Comparison of ENCODE assay signal across 9 mouse cellular contexts in the genomic region with DNA sequence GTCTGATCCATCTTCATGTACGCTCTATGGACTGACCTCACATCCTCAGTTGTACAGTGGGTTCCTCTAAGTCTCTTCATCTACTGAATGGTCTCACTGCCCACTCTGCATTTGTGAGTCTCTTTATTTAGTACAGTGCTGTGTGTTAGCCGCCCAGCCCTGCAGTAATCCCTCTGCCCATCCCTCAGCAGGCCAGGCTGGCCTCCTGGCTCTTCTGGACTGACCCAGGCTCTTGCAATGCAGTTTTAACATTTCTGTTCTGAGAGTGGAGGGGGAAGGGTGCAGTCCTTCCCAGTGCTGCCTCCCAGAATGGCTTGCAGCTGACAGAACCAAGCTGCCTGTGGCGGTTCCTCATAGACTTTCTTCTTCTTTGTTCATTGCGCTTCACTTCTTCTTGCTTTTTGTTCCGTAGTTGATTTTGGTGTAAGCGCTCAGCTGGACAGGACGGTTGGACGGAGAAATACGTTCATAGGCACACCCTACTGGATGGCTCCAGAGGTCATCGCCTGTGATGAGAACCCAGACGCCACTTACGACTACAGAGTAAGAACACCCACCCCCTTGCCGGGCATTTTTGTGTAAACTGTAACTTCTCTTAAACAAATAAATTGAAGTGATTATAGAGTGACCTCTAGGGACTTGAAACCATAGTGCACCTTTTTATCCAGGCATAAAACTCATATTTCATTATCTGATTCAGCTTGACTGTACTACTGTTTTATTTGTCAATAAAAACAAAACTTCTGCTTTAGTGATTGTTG.
DNase-seq lines count a peak whose midpoint lies in the region; ATAC-seq and TF ChIP-seq lines count a peak whose summit lies in the region.
"Had no signal": no experiment of that assay in that cellular context is flagged by ENCODE, and none has a peak within 500 bp of the region (broad histone marks: within the 10 kb centered on the region; RNA-seq: fewer than 3 reads in every experiment).

No protein-coding gene starts in this region.

- ATAC-seq in midbrain, embryonic 13.5 days, result peak; percentile 38; the same call in 1 of the 2 replicates
- ATAC-seq in midbrain, embryonic 16.5 days, result no peak
- ATAC-seq in hindbrain, embryonic 14.5 days (ENCODE audit: low FRiP score), result no peak

- H3K9ac ChIP-seq in midbrain, embryonic 13.5 days (replicated peaks), result no peak overlapping the region
- no peak overlapping the region for H3K9ac ChIP-seq in midbrain, embryonic 16.5 days (ENCODE audit: low read depth, low read length)
- no peak overlapping the region for H3K9ac ChIP-seq in hindbrain, embryonic 14.5 days
- H3K9ac ChIP-seq: limb, embryonic 12.5 days had no signal

- H3K4me2 ChIP-seq in midbrain, embryonic 13.5 days (replicated peaks), result no peak overlapping the region
- no peak overlapping the region for H3K4me2 ChIP-seq in midbrain, embryonic 16.5 days (ENCODE audit: low read length)
- H3K4me2 ChIP-seq in hindbrain, embryonic 14.5 days (replicated peaks), result no peak overlapping the region
- H3K4me2 ChIP-seq: limb, embryonic 12.5 days had no signal

- H3K4me1 ChIP-seq in midbrain, embryonic 13.5 days (replicated peaks), result peaks cover 13% of the 10 kb centered on the region; the same call in 1 of the 2 replicates
- H3K4me1 ChIP-seq in midbrain, embryonic 16.5 days (ENCODE audit: control insufficient read depth, insufficient read depth, low read length), result peaks cover 11% of the 10 kb centered on the region; the same call in 1 of the 2 replicates
- 0 out of 2 replicates have a peak, but pooled peaks cover 4% of the 10 kb centered on the region for H3K4me1 ChIP-seq in hindbrain, embryonic 14.5 days (replicated peaks; ENCODE audit: control insufficient read depth, insufficient read depth, low read length)
- H3K4me1 ChIP-seq: limb, embryonic 12.5 days had no signal

- intact Hi-C loops in gastrocnemius, adult 2 months (cut with DNase I), result loop anchor here (5.0 kb wide), 3 partner anchors 221 to 371 kb away; no protein-coding TSS in a partner anchor
- intact Hi-C loops in gastrocnemius, postnatal 14 days (cut with DNase I; ENCODE audit: low total_unique reads), result loop anchor here (5.0 kb wide), 1 partner anchor 296 kb away; no protein-coding TSS in a partner anchor

- H3K27me3 ChIP-seq in midbrain, embryonic 13.5 days, result no peaks in the 10 kb centered on the region
- H3K27me3 ChIP-seq in midbrain, embryonic 16.5 days (ENCODE audit: control insufficient read depth, insufficient read depth, low read depth, low read length), result no peaks in the 10 kb centered on the region
- no peaks in the 10 kb centered on the region for H3K27me3 ChIP-seq in hindbrain, embryonic 14.5 days (ENCODE audit: control insufficient read depth, insufficient read depth, low read length)
- no peaks in the 10 kb centered on the region; the same call in 1 of the 2 replicates for H3K27me3 ChIP-seq in splenic B cell, adult 2 months (ENCODE audit: control insufficient read depth, insufficient read depth, low read length, poor library complexity, severe bottlenecking)
- H3K27me3 ChIP-seq: limb, embryonic 12.5 days had no signal

- H3K36me3 ChIP-seq in midbrain, embryonic 13.5 days, result peaks cover 85% of the 10 kb centered on the region
- H3K36me3 ChIP-seq in midbrain, embryonic 16.5 days (ENCODE audit: control insufficient read depth, insufficient read depth, low read length), result peaks cover 25% of the 10 kb centered on the region
- H3K36me3 ChIP-seq in hindbrain, embryonic 14.5 days (replicated peaks; ENCODE audit: control insufficient read depth, insufficient read depth), result peaks cover 91% of the 10 kb centered on the region
- H3K36me3 ChIP-seq in splenic B cell, adult 2 months (ENCODE audit: control insufficient read depth, insufficient read depth, low read length, poor library complexity, severe bottlenecking), result peaks cover 12% of the 10 kb centered on the region

- no peaks in the 10 kb centered on the region for H3K9me3 ChIP-seq in midbrain, embryonic 13.5 days
- H3K9me3 ChIP-seq in midbrain, embryonic 16.5 days (replicated peaks; ENCODE audit: control insufficient read depth, low read length, poor library complexity, severe bottlenecking), result no peaks in the 10 kb centered on the region
- H3K9me3 ChIP-seq in hindbrain, embryonic 14.5 days (ENCODE audit: control insufficient read depth, low read length), result no peaks in the 10 kb centered on the region
- H3K9me3 ChIP-seq: limb, embryonic 12.5 days had no signal

- 74% methylated on average over 13 of the region's 13 CpGs for WGBS in midbrain, embryonic 13.5 days
- WGBS in midbrain, embryonic 16.5 days, result 53% methylated on average over 13 of the region's 13 CpGs
- 67% methylated on average over 13 of the region's 13 CpGs for WGBS in hindbrain, embryonic 14.5 days

- H3K4me3 ChIP-seq in gastrocnemius, adult 2 months, result no peak overlapping the region
- no peak overlapping the region for H3K4me3 ChIP-seq in midbrain, embryonic 13.5 days (replicated peaks)
- no peak overlapping the region for H3K4me3 ChIP-seq in midbrain, embryonic 16.5 days (ENCODE audit: low read depth, low read length)
- no peak overlapping the region for H3K4me3 ChIP-seq in hindbrain, embryonic 14.5 days (replicated peaks; ENCODE audit: low read length)
- H3K4me3 ChIP-seq: limb, embryonic 12.5 days had no signal

- peak overlapping the region; percentile 31; the same call in 1 of the 2 replicates for H3K27ac ChIP-seq in gastrocnemius, adult 2 months
- H3K27ac ChIP-seq in midbrain, embryonic 13.5 days, result peak overlapping the region; percentile 39
- no peak overlapping the region for H3K27ac ChIP-seq in midbrain, embryonic 16.5 days (ENCODE audit: low read length)
- H3K27ac ChIP-seq in hindbrain, embryonic 14.5 days, result peak overlapping the region; percentile 32; the same call in 1 of the 2 replicates
- H3K27ac ChIP-seq: limb, embryonic 12.5 days had no signal

- no peak for DNase-seq in gastrocnemius, adult 2 months
- no peak for DNase-seq in gastrocnemius, postnatal 14 days
- no peak for DNase-seq in hindbrain, embryonic 14.5 days (ENCODE audit: low spot score)
- peak; percentile 47 for DNase-seq in splenic B cell, adult 2 months (ENCODE audit: low read depth, low spot score)
- no peak for DNase-seq in frontal cortex, postnatal 10 days (ENCODE audit: low spot score in 2 of 2)
- DNase-seq in liver, result no peak

- TF ChIP-seq CTCF in gastrocnemius, adult 2 months (IDR thresholded peaks at IDR 0.05), result peak; percentile 58
